Mouse (Mus musculus): Measurements from ENCODE around the gene Krtap19-5. TPM values are rescaled to one million over a fixed set of nuclear protein-coding genes. Genes with fewer than 3 reads are reported as not detected.

The Krtap19-5 gene
- polyA plus RNA-seq, 1 experiment from 2014 or later: not detected

DNA sequence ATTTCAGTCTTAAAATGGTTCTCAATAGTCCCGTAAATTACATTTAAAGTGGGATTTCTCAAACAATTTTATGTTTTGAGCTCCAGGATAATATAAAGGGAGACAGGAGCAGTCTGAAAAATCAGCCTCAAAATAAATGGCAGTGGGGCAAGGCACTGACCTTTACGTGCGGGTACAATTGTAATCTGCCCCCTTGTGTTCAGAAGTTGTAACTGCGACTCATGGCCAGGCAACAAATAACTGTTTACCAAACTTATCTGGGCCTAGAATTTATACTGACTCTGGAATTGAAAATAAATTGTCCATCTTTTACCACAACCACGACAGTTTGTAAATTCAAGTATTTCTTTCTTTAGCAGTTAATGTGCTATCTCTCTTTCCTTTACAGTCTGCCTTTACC, 44.8 kb downstream of the Krtap19-5 start:
- Histone ChIP-seq H3K36me3 (ENCODE audit: insufficient read depth, low read length) (no peaks in the 10 kb centered on the region), H3K4me3 (ENCODE audit: low read length) (no peak overlapping the region), H3K27me3 (ENCODE audit: insufficient read depth, low read length) (no peaks in the 10 kb centered on the region), H3K9me3 (ENCODE audit: low read length) (no peaks in the 10 kb centered on the region), H3K9ac (replicated peaks; ENCODE audit: low read length) (no peak overlapping the region), H3K4me2 (replicated peaks; ENCODE audit: low read depth, low read length) (no peak overlapping the region), H3K4me1 (ENCODE audit: insufficient read depth, low read length) (no peaks in the 10 kb centered on the region), H3K27ac (ENCODE audit: low read length) (no peak overlapping the region)
- 14% methylated on average over 5 of the region's 5 CpGs for WGBS
- ATAC-seq (ENCODE audit: low FRiP score, low TSS enrichment): no peak

DNA sequence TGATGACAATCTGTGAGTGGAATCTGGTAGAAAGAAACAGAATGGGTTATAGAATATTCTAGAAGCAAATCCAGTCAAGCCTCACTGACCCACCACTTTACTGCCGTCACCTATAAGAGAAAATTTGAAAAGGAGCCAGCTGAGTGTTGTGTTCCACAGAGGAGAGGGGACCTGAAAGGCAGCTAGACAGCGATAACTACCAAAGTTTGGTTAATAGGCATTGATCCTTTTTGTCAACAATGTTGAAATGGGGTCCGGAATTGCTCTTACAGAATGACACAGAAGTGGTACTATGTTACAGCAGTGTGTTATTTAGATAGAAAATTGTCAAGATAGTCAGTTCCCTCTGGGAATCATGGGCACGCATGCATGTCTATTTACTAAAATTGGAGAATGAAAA, 47.7 kb downstream of the Krtap19-5 start:
- no peak for ATAC-seq (ENCODE audit: low FRiP score, low TSS enrichment)
- 84% methylated on average over 4 of the region's 4 CpGs for WGBS
- Histone ChIP-seq H3K4me3 (ENCODE audit: low read length) (no peak overlapping the region), H3K27ac (ENCODE audit: low read length) (no peak overlapping the region), H3K9ac (replicated peaks; ENCODE audit: low read length) (no peak overlapping the region), H3K9me3 (ENCODE audit: low read length) (no peaks in the 10 kb centered on the region), H3K4me1 (ENCODE audit: insufficient read depth, low read length) (no peaks in the 10 kb centered on the region), H3K36me3 (ENCODE audit: insufficient read depth, low read length) (no peaks in the 10 kb centered on the region), H3K4me2 (replicated peaks; ENCODE audit: low read depth, low read length) (no peak overlapping the region), H3K27me3 (ENCODE audit: insufficient read depth, low read length) (no peaks in the 10 kb centered on the region)

DNA sequence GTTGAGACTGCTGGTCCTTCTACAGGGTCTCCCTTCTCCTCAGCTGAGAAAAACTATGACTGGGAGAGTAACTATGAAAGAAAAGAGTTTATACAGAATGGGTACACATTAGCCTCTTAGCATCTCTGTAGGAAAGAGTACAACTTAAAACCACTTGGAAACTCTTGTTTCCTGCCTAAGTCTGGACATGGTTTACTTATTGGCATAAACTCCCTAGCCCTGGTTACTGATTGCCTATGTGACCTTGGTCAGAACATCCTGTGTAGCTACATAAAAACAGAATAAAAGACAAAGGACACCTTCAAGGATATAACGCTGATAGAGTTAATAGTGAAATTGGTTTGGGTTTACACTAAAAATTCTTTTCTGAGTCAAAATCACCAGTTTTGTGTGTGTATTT, 48.9 kb downstream of the Krtap19-5 start:
- Histone ChIP-seq H3K27me3 (ENCODE audit: insufficient read depth, low read length) (no peaks in the 10 kb centered on the region), H3K9me3 (ENCODE audit: low read length) (no peaks in the 10 kb centered on the region), H3K4me3 (ENCODE audit: low read length) (no peak overlapping the region), H3K36me3 (ENCODE audit: insufficient read depth, low read length) (no peaks in the 10 kb centered on the region), H3K4me2 (replicated peaks; ENCODE audit: low read depth, low read length) (no peak overlapping the region), H3K27ac (ENCODE audit: low read length) (no peak overlapping the region), H3K4me1 (ENCODE audit: insufficient read depth, low read length) (no peaks in the 10 kb centered on the region), H3K9ac (replicated peaks; ENCODE audit: low read length) (no peak overlapping the region)
- 0 out of 2 replicates have a peak, but pooled peaks have one; percentile 54 for ATAC-seq (ENCODE audit: low FRiP score, low TSS enrichment)
- 85% methylated on average over 1 of the region's 1 CpGs for WGBS

Other genes starting within 250 kb of the Krtap19-5 start
- not detected in 2 replicates for gene Krtap26-1, start 248.7 kb downstream of the Krtap19-5 start, polyA plus RNA-seq (2015; fragmentation: Nextera tagmentation; extraction: Ambion mirVana)
- not detected in 2 replicates for gene Krtap27-1, start 224.8 kb downstream of the Krtap19-5 start, polyA plus RNA-seq (2015; fragmentation: Nextera tagmentation; extraction: Ambion mirVana)
- not detected in 2 replicates for gene 2310061N02Rik, start 188.5 kb downstream of the Krtap19-5 start, polyA plus RNA-seq (2015; fragmentation: Nextera tagmentation; extraction: Ambion mirVana)
- not detected in 2 replicates for gene Krtap13-1, start 167.6 kb downstream of the Krtap19-5 start, polyA plus RNA-seq (2015; fragmentation: Nextera tagmentation; extraction: Ambion mirVana)
- gene Krtap13, start 144.8 kb downstream of the Krtap19-5 start, polyA plus RNA-seq (2015; fragmentation: Nextera tagmentation; extraction: Ambion mirVana): not detected in 2 replicates
- not detected in 2 replicates for gene 2310034C09Rik, start 137.6 kb downstream of the Krtap19-5 start, polyA plus RNA-seq (2015; fragmentation: Nextera tagmentation; extraction: Ambion mirVana)
- not detected in 2 replicates for gene 2310057N15Rik, start 122.3 kb downstream of the Krtap19-5 start, polyA plus RNA-seq (2015; fragmentation: Nextera tagmentation; extraction: Ambion mirVana)
- 0.31 TPM in 1 of 2 replicates, not detected in the other for gene Gm5965, start 118.6 kb downstream of the Krtap19-5 start, polyA plus RNA-seq (2015; fragmentation: Nextera tagmentation; extraction: Ambion mirVana)
- not detected in 2 replicates for gene Gm20741, start 84.2 kb downstream of the Krtap19-5 start, polyA plus RNA-seq (2015; fragmentation: Nextera tagmentation; extraction: Ambion mirVana)
- not detected in 2 replicates for gene Krtap15, start 76.2 kb downstream of the Krtap19-5 start, polyA plus RNA-seq (2015; fragmentation: Nextera tagmentation; extraction: Ambion mirVana)
- gene Krtap14, start 70.3 kb downstream of the Krtap19-5 start, polyA plus RNA-seq (2015; fragmentation: Nextera tagmentation; extraction: Ambion mirVana): not detected in 2 replicates
- not detected in 2 replicates for gene Krtap19-1, start 27.0 kb downstream of the Krtap19-5 start, polyA plus RNA-seq (2015; fragmentation: Nextera tagmentation; extraction: Ambion mirVana)
- not detected in 2 replicates for gene Krtap19-2, start 22.2 kb downstream of the Krtap19-5 start, polyA plus RNA-seq (2015; fragmentation: Nextera tagmentation; extraction: Ambion mirVana)
- not detected in 2 replicates for gene Krtap19-3, start 18.4 kb downstream of the Krtap19-5 start, polyA plus RNA-seq (2015; fragmentation: Nextera tagmentation; extraction: Ambion mirVana)
- not detected in 2 replicates for gene Krtap19-4, start 11.4 kb downstream of the Krtap19-5 start, polyA plus RNA-seq (2015; fragmentation: Nextera tagmentation; extraction: Ambion mirVana)
- gene Krtap19-9b, start 35.8 kb upstream of the Krtap19-5 start, polyA plus RNA-seq (2015; fragmentation: Nextera tagmentation; extraction: Ambion mirVana): not detected in 2 replicates
- not detected in 2 replicates for gene Krtap16-3, start 66.4 kb upstream of the Krtap19-5 start, polyA plus RNA-seq (2015; fragmentation: Nextera tagmentation; extraction: Ambion mirVana)
- not detected in 2 replicates for gene Krtap22-2, start 114.3 kb upstream of the Krtap19-5 start, polyA plus RNA-seq (2015; fragmentation: Nextera tagmentation; extraction: Ambion mirVana)
- gene Gm10229, start 118.8 kb upstream of the Krtap19-5 start, polyA plus RNA-seq (2015; fragmentation: Nextera tagmentation; extraction: Ambion mirVana): not detected in 2 replicates
- gene Krtap6-1, start 135.2 kb upstream of the Krtap19-5 start, polyA plus RNA-seq (2015; fragmentation: Nextera tagmentation; extraction: Ambion mirVana): not detected in 2 replicates
- gene Gm10228, start 145.0 kb upstream of the Krtap19-5 start, polyA plus RNA-seq (2015; fragmentation: Nextera tagmentation; extraction: Ambion mirVana): not detected in 2 replicates
- gene Krtap6-5, start 151.4 kb upstream of the Krtap19-5 start, polyA plus RNA-seq (2015; fragmentation: Nextera tagmentation; extraction: Ambion mirVana): not detected in 2 replicates
- gene 1110025L11Rik, start 167.5 kb upstream of the Krtap19-5 start, polyA plus RNA-seq (2015; fragmentation: Nextera tagmentation; extraction: Ambion mirVana): not detected in 2 replicates
- not detected in 2 replicates for gene Krtap6-3, start 187.6 kb upstream of the Krtap19-5 start, polyA plus RNA-seq (2015; fragmentation: Nextera tagmentation; extraction: Ambion mirVana)
- not detected in 2 replicates for gene Gm6358, start 244.4 kb upstream of the Krtap19-5 start, polyA plus RNA-seq (2015; fragmentation: Nextera tagmentation; extraction: Ambion mirVana)